Mouse (Mus musculus) CH12.LX (cell line): ENCODE data around the gene Cic. TPM values are rescaled to one million over a fixed set of nuclear protein-coding genes. Genes with fewer than 3 reads are reported as not detected.

ENCODE experiments used
- DNase-seq: peaks from one replicate; pipeline ENCODE4 v3.0.0-alpha.2; 2013; ENCODE audit errors: extremely low read depth
- H3K27ac ChIP-seq: 2 replicates; pipeline ENCODE4 v1.5.1; 2012; ENCODE audit warnings: low read depth, mild to moderate bottlenecking, control low read depth, moderate library complexity; ENCODE audit not compliant: insufficient read depth
- H3K27me3 ChIP-seq: replicated peaks from 2 replicates; pipeline ENCODE3; 2012; ENCODE audit warnings: inconsistent platforms
- H3K36me3 ChIP-seq, 2 experiments: replicated peaks in 1 of 2; 2 replicates each; pipeline versions ENCODE3 to v1.6.1; 2012; ENCODE audit warnings: inconsistent platforms in 1 of 2, low read length in 1 of 2, mild to moderate bottlenecking in 1 of 2, mixed read lengths in 1 of 2, moderate library complexity in 1 of 2; ENCODE audit not compliant: control insufficient read depth in 1 of 2, insufficient read depth in 1 of 2
- H3K4me1 ChIP-seq, 2 experiments: 2 replicates each; pipeline ENCODE4 v1.6.1; 2012; ENCODE audit warnings: inconsistent platforms in 1 of 2, moderate library complexity in 1 of 2; ENCODE audit not compliant: insufficient read depth in 2 of 2, control insufficient read depth in 1 of 2
- H3K4me2 ChIP-seq: 2 replicates; pipeline ENCODE4 v1.6.1; 2012; ENCODE audit warnings: low read depth, mild to moderate bottlenecking, control low read depth; ENCODE audit not compliant: poor library complexity, insufficient read depth, severe bottlenecking
- H3K4me3 ChIP-seq, 3 experiments: fragments of 150-350 bp in 1 of 3; sonication (generic) in 1 of 3; replicated peaks in 1 of 3; 2 replicates each; pipeline versions ENCODE3 to v1.5.1; 2011 to 2012; ENCODE audit warnings: low read depth in 2 of 3, low read length in 2 of 3, mild to moderate bottlenecking in 2 of 3, moderate library complexity in 2 of 3, control low read depth in 1 of 3, improper control_type of control experiment in 1 of 3, inconsistent platforms in 1 of 3, mixed read lengths in 1 of 3; ENCODE audit not compliant: poor library complexity in 1 of 3
- H3K79me2 ChIP-seq: replicated peaks from 2 replicates; pipeline ENCODE4 v1.6.1; 2012; ENCODE audit warnings: mild to moderate bottlenecking, moderate library complexity; ENCODE audit not compliant: control insufficient read depth, poor library complexity, insufficient read depth, severe bottlenecking; ENCODE audit errors: extremely low read depth
- H3K9ac ChIP-seq: 2 replicates; pipeline ENCODE4 v1.6.1; 2012; ENCODE audit warnings: low read depth, mild to moderate bottlenecking, control low read depth, moderate library complexity; ENCODE audit not compliant: insufficient read depth
- H3K9me3 ChIP-seq: replicated peaks from 2 replicates; pipeline ENCODE3; 2012; ENCODE audit warnings: low read length, inconsistent platforms, mixed read lengths
- BHLHE40 ChIP-seq: IDR thresholded peaks from 2 replicates; pipeline ENCODE4 v1.6.1; 2011; ENCODE audit warnings: mild to moderate bottlenecking, low read depth, low read length, improper control_type of control experiment
- CHD1 ChIP-seq: IDR thresholded peaks from 2 replicates; pipeline ENCODE4 v1.6.1; 2012; ENCODE audit warnings: low read depth, low read length, improper control_type of control experiment, inconsistent platforms
- CHD2 ChIP-seq: IDR thresholded peaks from 2 replicates; pipeline ENCODE4 v1.6.1; 2011; ENCODE audit warnings: low read length, improper control_type of control experiment
- ELF1 ChIP-seq: IDR thresholded peaks from 2 replicates; pipeline ENCODE4 v1.6.1; 2014; ENCODE audit warnings: low read depth, mild to moderate bottlenecking, inconsistent platforms, low read length, improper control_type of control experiment
- EP300 ChIP-seq: IDR thresholded peaks from 2 replicates; pipeline ENCODE4 v1.6.1; 2011; ENCODE audit warnings: low read length, improper control_type of control experiment
- ETS1 ChIP-seq: conservative IDR thresholded peaks from 2 replicates; pipeline ENCODE4 v1.6.1; 2012; ENCODE audit warnings: low read depth, mild to moderate bottlenecking, inconsistent platforms, low read length, improper control_type of control experiment, moderate library complexity
- HCFC1 ChIP-seq: IDR thresholded peaks from 2 replicates; pipeline ENCODE4 v1.6.1; 2012; ENCODE audit warnings: low read depth, mild to moderate bottlenecking, inconsistent platforms, low read length, improper control_type of control experiment
- IRF4 ChIP-seq: IDR thresholded peaks from 2 replicates; pipeline ENCODE4 v1.6.1; 2014; ENCODE audit warnings: low read depth, mild to moderate bottlenecking, inconsistent platforms, low read length, improper control_type of control experiment
- MAX ChIP-seq: IDR thresholded peaks from 2 replicates; pipeline ENCODE4 v1.6.1; 2011; ENCODE audit warnings: low read length, improper control_type of control experiment
- MAZ ChIP-seq: IDR thresholded peaks from 2 replicates; pipeline ENCODE4 v1.6.1; 2012; ENCODE audit warnings: low read depth, mild to moderate bottlenecking, inconsistent platforms, low read length, improper control_type of control experiment, moderate library complexity
- MXI1 ChIP-seq: IDR thresholded peaks from 2 replicates; pipeline ENCODE4 v1.6.1; 2011; ENCODE audit warnings: mild to moderate bottlenecking, low read depth, low read length, improper control_type of control experiment
- MYC ChIP-seq: IDR thresholded peaks from 2 replicates; pipeline ENCODE4 v1.6.1; 2011; ENCODE audit warnings: low read depth, mild to moderate bottlenecking, improper control_type of control experiment, low read length
- NELFE ChIP-seq: IDR thresholded peaks from 2 replicates; pipeline ENCODE4 v1.6.1; 2011; ENCODE audit warnings: low read depth, low read length, improper control_type of control experiment
- POLR2A ChIP-seq: IDR thresholded peaks from 2 replicates; pipeline ENCODE4 v1.6.1; 2011; ENCODE audit warnings: low read depth, mild to moderate bottlenecking, improper control_type of control experiment, low read length
- POLR2AphosphoS2 ChIP-seq: IDR thresholded peaks from 2 replicates; pipeline ENCODE4 v1.6.1; 2011; ENCODE audit warnings: low read depth, low read length, improper control_type of control experiment
- RCOR1 ChIP-seq: conservative IDR thresholded peaks from 2 replicates; pipeline ENCODE4 v1.6.1; 2012; ENCODE audit warnings: low read depth, mild to moderate bottlenecking, inconsistent platforms, low read length, improper control_type of control experiment
- SMC3 ChIP-seq: IDR thresholded peaks from 2 replicates; pipeline ENCODE4 v1.6.1; 2011; ENCODE audit warnings: low read depth, low read length, improper control_type of control experiment
- TBP ChIP-seq: conservative IDR thresholded peaks from 2 replicates; pipeline ENCODE4 v1.6.1; 2011; ENCODE audit warnings: low read depth, low read length, improper control_type of control experiment
- TCF12 ChIP-seq: IDR thresholded peaks from 2 replicates; pipeline ENCODE4 v1.6.1; 2014; ENCODE audit warnings: low read depth, mild to moderate bottlenecking, inconsistent platforms, low read length, improper control_type of control experiment
- USF2 ChIP-seq: conservative IDR thresholded peaks from 2 replicates; pipeline ENCODE4 v1.6.1; 2011; ENCODE audit warnings: low read depth, low read length, improper control_type of control experiment
- ZC3H11A ChIP-seq: IDR thresholded peaks from 2 replicates; pipeline ENCODE4 v1.6.1; 2012; ENCODE audit warnings: low read depth, mild to moderate bottlenecking, inconsistent platforms, low read length, improper control_type of control experiment
- ZKSCAN1 ChIP-seq: IDR thresholded peaks from 2 replicates; pipeline ENCODE4 v1.6.1; 2012; ENCODE audit warnings: low read depth, inconsistent platforms, low read length, improper control_type of control experiment, borderline replicate concordance
- ZNF384 ChIP-seq: IDR thresholded peaks from 2 replicates; pipeline ENCODE4 v1.6.1; 2012; ENCODE audit warnings: low read depth, low read length, improper control_type of control experiment, inconsistent platforms
- dilution Hi-C: fragments of 300-500 bp; cut with MboI; formaldehyde crosslinking; loops from 2 replicates; pipeline ENCODE4 v1.14.3; 2020; ENCODE audit warnings: low sequenced_read_pairs; ENCODE audit not compliant: extremely low pct_unique_long_range_greater_than_20kb, extremely low pct_ligation_motif_present
- in situ Hi-C: fragments of 300-500 bp; cut with MboI; formaldehyde crosslinking; loops from 3 replicates; pipeline ENCODE4 v1.14.3; 2019; ENCODE audit warnings: low sequenced_read_pairs, low pct_ligation_motif_present, low pct_unique_long_range_greater_than_20kb, mixed read lengths
- polyA plus RNA-seq: library from polyadenylated mRNA; unstranded; fragments of >175 nt; gene quantifications from 2 replicates; pipeline ENCODE4 v1.2.1, GENCODE M21; 2012; ENCODE audit warnings: low read depth; ENCODE audit not compliant: insufficient read length
- total RNA-seq, 2 experiments: library from RNA; depleted of rRNA; stranded (reverse); fragments of 300-350 nt in 1 of 2; fragments of >200 nt in 1 of 2; gene quantifications; 2 replicates each; pipeline ENCODE4 v1.2.3; 2012 to 2014

Cic gene
- total and polyA plus RNA-seq, 3 experiments, result 2.5 to 34.5 (median 21.7) TPM

- dilution Hi-C loops, result no loop called here
- Histone ChIP-seq H3K27me3 (peaks cover 88% of the 10 kb centered on the region), H3K27ac (no peak overlapping the region)
These were observed 41.9 kb downstream of the Cic start for GRCm38 (mm10) chr7:25309425-25309824.

GRCm38 (mm10) chr7:25311193-25311592 lies 43.7 kb downstream of the Cic start:
- H3K4me1 ChIP-seq, result peaks cover 7 to 13% of the 10 kb centered on the region in 2 experiments; a peak in 3 of 4 replicates
- H3K9me3 ChIP-seq, result no peaks in the 10 kb centered on the region
- no peak overlapping the region for H3K4me3 ChIP-seq
- TF ChIP-seq MYC, result no peak
- TF ChIP-seq CHD2, result no peak
- no peak for TF ChIP-seq MAZ
- TF ChIP-seq HCFC1, result no peak
- no peak for TF ChIP-seq ZC3H11A
- no peak for TF ChIP-seq USF2
- no peak for TF ChIP-seq CHD1
- TF ChIP-seq IRF4, result no peak
- no peak for TF ChIP-seq EP300
- TF ChIP-seq POLR2A, result no peak
- no peak for TF ChIP-seq MXI1
- TF ChIP-seq RCOR1, result no peak
- TF ChIP-seq POLR2AphosphoS2, result no peak
- TF ChIP-seq ETS1, result no peak
- no peak for TF ChIP-seq ELF1
- TF ChIP-seq ZKSCAN1, result no peak
- TF ChIP-seq TBP, result no peak
- TF ChIP-seq SMC3, result no peak
- no peak for TF ChIP-seq ZNF384
- dilution Hi-C loops (no loop called here), in situ Hi-C loops (no loop called here)
- DNase-seq, result no peak
- H3K4me2 ChIP-seq, result no peak overlapping the region
- no peaks in the 10 kb centered on the region for H3K36me3 ChIP-seq
- no peak overlapping the region for H3K9ac ChIP-seq
- H3K27ac ChIP-seq, result no peak overlapping the region
- H3K79me2 ChIP-seq, result no peaks in the 10 kb centered on the region
- H3K27me3 ChIP-seq, result peaks cover 89% of the 10 kb centered on the region

More at GRCm38 (mm10) chr7:25309425-25309824, 41.9 kb downstream of the Cic start:
- no peak overlapping the region for H3K4me3 ChIP-seq
- no peak overlapping the region for H3K4me2 ChIP-seq
- no peaks in the 10 kb centered on the region for H3K9me3 ChIP-seq
- H3K4me1 ChIP-seq, result peaks cover 0 to 5% of the 10 kb centered on the region in 2 experiments; a peak in 2 of 4 replicates
- in situ Hi-C loops, result no loop called here
- H3K79me2 ChIP-seq, result no peaks in the 10 kb centered on the region
- no peaks in the 10 kb centered on the region for H3K36me3 ChIP-seq
- DNase-seq, result no peak
- TF ChIP-seq ZNF384, result no peak
- TF ChIP-seq NELFE, result no peak
- no peak for TF ChIP-seq BHLHE40
- TF ChIP-seq MAX, result no peak
- no peak for TF ChIP-seq TCF12
- no peak overlapping the region for H3K9ac ChIP-seq
